Mouse (Mus musculus) heart, adult 2 months (tissue): Measurements from ENCODE around the gene Grtp1.

ENCODE experiments used
- CTCF ChIP-seq: fragments of 200-600 bp; IDR thresholded peaks from 2 replicates; pipeline ENCODE4 v1.8.1; 2022; ENCODE audit warnings: antibody characterized with exemption, mild to moderate bottlenecking, moderate library complexity
- EP300 ChIP-seq: fragments of 200-500 bp; IDR thresholded peaks from 2 replicates; pipeline ENCODE4 v1.6.1; 2011; ENCODE audit warnings: low read depth, low read length, control low read depth; ENCODE audit not compliant: insufficient read depth
- POLR2A ChIP-seq: fragments of 200-500 bp; IDR thresholded peaks from 2 replicates; pipeline ENCODE4 v1.6.1; 2011; ENCODE audit warnings: mild to moderate bottlenecking, low read depth, low read length, control low read depth; ENCODE audit not compliant: insufficient read depth

DNA sequence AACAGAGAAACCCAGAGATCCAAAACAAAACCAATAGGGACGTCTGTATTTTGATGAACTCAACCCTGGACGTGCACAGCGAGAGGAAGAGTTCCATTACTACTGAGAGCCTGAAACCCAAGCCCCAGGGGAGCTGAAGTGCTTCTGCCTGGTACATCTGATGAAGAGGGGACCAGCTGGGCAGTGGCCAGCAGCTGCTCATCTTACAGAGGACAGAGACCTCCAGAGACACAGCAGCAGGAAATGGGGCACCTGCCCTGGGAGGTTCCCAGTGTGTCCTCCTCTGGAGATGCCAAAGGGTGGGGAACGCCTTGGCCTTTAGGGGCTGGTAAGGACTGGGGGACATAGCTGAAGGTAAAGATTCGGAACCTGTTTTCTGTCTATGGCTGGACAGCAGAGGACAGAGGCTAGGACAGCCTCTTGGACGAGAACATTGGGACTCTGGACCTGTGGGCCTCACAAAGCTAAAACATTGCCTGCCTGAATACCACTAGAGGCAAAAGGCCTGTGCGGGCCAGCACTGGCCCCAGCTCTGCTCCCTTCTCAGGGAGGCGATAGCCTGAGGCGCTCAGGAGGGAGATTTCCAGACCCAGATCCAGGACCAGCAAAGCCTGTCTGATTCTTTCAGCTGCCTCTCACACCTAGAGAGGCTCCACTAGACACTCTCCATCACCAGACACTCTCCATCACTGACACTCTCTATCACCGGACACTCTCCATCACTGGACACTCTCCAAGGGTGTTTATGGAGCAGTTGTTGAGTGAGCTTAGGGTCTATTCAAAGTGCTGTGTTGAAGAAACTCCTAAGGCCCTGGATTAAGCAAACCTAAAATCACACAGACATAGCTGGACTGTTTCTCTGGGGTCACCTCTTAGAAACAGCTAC lies 42.8 kb upstream of the Grtp1 start:
- TF ChIP-seq CTCF: no peak
- peak; percentile 61; the same call in 1 of the 2 replicates for TF ChIP-seq EP300
- TF ChIP-seq POLR2A: no peak
